Mouse (Mus musculus) E14TG2a.4 (cell line): ENCODE results near the gene Scube1.

ENCODE experiments used
- CTCF ChIP-seq: conservative IDR thresholded peaks from 2 replicates; pipeline ENCODE4 v1.5.1; 2014; ENCODE audit warnings: low read length
- NANOG ChIP-seq: IDR thresholded peaks from 2 replicates; pipeline ENCODE4 v1.6.1; 2014; ENCODE audit warnings: borderline replicate concordance, low read length, mixed read lengths
- POU5F1 ChIP-seq: IDR thresholded peaks from 2 replicates; pipeline ENCODE4 v1.6.1; 2014; ENCODE audit warnings: low read length, borderline replicate concordance

GRCm38 (mm10) chr15:83662106-83662505, 62.7 kb downstream of the Scube1 start:
- TF ChIP-seq CTCF: no peak
- TF ChIP-seq POU5F1: no peak
- TF ChIP-seq NANOG: no peak
